Mouse (Mus musculus) heart, postnatal 14 days (tissue): ENCODE measurements at regions not wholly inside any gene's neighbourhood (a gene's known extent, or its start where the extent isn't known, plus 50 kb on each side); places are given as distances from the start of the nearest gene placed in this dataset.

Experiments
- DNase-seq, 2 experiments: peaks; one replicate each; pipeline ENCODE4 v3.0.0; 2021 to 2022
- intact Hi-C: fragments of 180-260 bp; cut with DNase I; formaldehyde crosslinking; loops from one replicate; pipeline ENCODE4 v1.15.1; 2025

- DNase-seq, result no peak
These were observed 55.4 kb downstream of the Uncx start for GRCm38 (mm10) chr5:139598715-139599114.

GRCm38 (mm10) chr5:139599191-139599937 lies 56.1 kb downstream of the Uncx start:
- intact Hi-C loops, result no loop called here
- DNase-seq, result no peak

More at GRCm38 (mm10) chr5:139598715-139599114, 55.4 kb downstream of the Uncx start:
- intact Hi-C loops, result no loop called here

DNA sequence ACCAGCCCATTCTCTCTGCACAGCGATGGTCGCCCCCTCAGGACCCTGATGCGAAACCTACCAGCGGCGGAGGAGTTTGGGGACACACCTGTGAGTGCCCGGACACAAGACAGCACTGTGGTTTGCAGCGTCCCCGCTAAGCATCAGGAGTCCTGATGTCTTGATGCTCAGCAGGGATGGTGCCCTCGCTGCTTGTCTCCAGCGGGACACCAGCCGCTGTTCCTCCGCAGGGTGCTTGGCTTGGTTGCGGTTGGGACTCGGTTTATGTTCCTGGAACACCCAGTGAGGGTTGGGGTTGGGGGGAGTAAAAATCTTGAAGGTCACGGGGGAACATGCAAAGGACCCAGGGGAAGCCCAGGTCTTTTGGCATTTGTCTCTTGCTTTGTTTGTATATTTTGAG lies 56.9 kb downstream of the Uncx start:
- no peak for DNase-seq
- intact Hi-C loops, result no loop called here

- no peak for DNase-seq
- intact Hi-C loops, result no loop called here
These were observed 59.6 kb downstream of the Uncx start for GRCm38 (mm10) chr5:139602860-139603259.

- intact Hi-C loops, result no loop called here
- no peak for DNase-seq
These were observed 60.2 kb downstream of the Uncx start for GRCm38 (mm10) chr5:139603535-139603934.

- intact Hi-C loops, result no loop called here
- DNase-seq, result no peak
These were observed 61.0 kb downstream of the Uncx start for GRCm38 (mm10) chr5:139604327-139604726.

DNA sequence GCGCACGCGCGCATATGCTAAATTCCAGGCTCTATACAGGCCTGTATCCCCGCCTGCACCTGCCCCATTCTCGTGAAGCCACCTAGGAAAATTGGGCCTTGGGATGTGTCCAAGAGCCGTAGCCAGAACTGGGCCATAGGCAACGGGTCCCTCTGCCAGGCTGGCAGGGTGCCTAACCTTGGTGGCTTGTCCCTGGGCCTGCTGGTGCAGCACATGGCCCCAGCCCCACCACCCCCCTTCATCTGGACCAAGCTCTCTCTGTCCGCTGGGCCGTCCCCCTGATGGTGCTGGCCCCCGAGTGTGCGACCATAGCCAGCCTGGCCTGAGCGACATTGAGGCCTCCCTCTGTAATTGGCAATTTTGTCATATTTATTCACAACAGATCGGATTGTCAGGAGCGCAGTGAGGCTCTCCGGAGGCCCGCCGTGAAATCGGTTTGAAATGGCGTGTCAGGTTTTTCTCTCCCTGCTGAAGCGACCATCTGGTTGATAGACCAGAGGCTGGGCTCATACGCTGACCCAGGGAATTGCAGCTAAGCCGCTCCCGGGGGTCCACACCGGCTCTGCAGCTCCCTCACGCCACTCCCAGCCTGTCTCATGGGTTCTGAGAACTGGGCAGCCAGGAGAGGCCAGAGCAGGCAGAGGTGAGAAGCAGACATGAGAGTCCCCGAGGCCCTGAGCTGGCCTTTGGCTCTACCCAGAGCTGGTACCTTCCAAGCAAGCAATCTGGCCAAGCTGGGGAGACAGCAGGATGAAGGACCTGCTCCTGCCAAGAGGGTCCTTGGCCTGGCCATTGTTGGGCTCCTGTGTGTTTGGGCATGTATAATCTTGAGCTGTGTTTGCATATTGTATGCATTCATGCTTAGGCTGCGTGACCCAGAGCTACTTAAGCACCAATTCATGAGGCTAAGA lies 67.6 kb downstream of the Uncx start:
- DNase-seq, result no peak
- intact Hi-C loops, result no loop called here

GRCm38 (mm10) chr5:139612224-139612623 lies 68.9 kb downstream of the Uncx start:
- no peak for DNase-seq
- intact Hi-C loops, result no loop called here

- no peak for DNase-seq
- intact Hi-C loops, result no loop called here
These were observed 69.4 kb downstream of the Uncx start for GRCm38 (mm10) chr5:139612676-139613075.

- no peak for DNase-seq
- intact Hi-C loops, result no loop called here
These were observed 70.3 kb downstream of the Uncx start for GRCm38 (mm10) chr5:139613601-139614000.

DNA sequence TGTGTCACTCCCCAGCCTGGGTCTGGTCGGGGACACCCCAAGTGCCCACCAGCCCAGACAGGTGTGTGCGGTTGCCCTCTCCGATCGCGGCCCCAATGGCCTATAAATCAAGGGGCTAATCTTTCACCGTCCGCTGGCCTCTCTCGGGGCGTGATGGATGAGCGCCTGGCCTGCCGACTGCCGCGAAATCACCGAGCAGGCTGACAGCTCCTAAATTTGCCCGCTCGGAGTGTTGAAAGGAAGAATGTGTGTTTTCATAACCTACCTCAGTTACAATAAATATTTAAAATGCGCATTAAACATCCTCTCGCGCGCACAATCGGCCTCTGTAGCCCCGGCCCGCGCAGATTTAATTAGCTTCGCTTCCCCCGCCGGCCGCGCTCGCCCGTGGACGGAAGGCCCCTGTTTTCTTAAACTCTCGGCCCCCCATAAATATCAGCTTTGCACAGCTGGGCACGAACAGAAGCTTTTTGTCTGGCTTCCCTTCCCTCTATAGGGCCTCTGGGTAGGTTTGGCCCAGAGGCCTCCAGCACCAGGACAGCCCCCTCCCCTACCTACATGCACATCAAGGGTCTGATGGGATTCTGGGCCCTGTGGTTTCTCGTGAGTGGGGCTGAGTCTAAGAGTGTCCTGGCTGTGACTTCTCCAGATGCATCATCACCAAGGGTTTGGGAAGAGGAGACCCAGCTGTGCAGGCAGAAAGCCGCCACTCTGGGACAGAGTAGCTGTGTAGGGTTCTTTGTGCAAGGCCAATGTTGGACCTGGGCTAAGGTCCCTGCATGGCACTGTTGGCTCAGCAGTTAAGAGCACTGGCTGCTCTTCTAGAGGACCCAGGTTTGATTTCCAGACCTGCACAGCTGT lies 76.2 kb downstream of the Uncx start:
- DNase-seq, result no peak
- intact Hi-C loops, result no loop called here

DNA sequence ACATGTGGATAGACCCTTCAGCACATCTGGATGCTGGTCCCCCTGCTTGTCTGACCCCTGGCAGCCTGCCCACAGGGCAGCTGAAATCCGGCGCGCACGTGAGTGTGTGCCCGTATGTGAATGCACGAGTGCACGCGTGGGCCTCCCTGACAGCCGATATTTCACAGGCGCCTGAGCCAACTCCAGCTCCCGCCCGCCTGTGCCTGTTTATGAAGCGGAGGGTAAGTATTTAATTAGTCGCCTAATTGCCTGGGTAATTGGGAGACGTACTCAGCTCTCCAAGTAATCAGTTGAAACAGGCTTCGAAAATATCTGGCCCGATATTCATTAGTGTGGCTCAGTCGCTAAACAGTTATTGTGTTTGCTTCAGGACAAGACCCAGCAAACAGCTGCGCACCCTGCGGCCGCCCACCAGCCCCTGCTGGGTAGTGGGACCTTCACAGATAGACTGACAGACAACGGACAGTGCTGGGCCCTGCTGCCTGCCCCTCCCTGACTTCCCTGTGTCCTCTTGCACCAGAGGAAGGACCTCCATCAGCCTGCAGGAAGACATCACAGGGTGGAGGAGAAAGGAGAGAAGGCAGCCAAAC lies 82.7 kb downstream of the Uncx start:
- DNase-seq, result no peak
- intact Hi-C loops, result no loop called here

GRCm38 (mm10) chr5:139627552-139627951 lies 84.3 kb downstream of the Uncx start:
- peak in 1 of 2 experiments; percentile 8 for DNase-seq
- intact Hi-C loops, result no loop called here

DNA sequence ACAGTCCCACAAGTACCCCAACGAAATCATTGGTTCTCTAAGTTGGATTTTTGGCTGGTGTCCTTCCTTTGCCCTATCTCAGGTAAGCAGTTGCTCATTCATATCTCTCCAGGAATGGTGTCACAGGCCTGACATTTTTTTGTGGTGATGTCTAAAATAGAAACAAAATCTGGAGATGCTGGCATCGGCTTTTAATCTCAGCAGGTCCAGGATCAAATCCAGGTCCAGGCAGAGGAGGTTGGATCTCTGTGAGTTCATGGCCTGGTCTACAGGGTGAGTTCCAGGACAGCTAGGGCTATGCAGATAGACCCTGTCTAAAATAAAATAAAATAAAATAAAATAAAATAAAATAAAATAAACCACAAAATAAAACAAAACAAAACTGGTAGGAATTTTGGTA lies 93.7 kb downstream of the Uncx start:
- DNase-seq, result no peak
- intact Hi-C loops, result no loop called here

DNA sequence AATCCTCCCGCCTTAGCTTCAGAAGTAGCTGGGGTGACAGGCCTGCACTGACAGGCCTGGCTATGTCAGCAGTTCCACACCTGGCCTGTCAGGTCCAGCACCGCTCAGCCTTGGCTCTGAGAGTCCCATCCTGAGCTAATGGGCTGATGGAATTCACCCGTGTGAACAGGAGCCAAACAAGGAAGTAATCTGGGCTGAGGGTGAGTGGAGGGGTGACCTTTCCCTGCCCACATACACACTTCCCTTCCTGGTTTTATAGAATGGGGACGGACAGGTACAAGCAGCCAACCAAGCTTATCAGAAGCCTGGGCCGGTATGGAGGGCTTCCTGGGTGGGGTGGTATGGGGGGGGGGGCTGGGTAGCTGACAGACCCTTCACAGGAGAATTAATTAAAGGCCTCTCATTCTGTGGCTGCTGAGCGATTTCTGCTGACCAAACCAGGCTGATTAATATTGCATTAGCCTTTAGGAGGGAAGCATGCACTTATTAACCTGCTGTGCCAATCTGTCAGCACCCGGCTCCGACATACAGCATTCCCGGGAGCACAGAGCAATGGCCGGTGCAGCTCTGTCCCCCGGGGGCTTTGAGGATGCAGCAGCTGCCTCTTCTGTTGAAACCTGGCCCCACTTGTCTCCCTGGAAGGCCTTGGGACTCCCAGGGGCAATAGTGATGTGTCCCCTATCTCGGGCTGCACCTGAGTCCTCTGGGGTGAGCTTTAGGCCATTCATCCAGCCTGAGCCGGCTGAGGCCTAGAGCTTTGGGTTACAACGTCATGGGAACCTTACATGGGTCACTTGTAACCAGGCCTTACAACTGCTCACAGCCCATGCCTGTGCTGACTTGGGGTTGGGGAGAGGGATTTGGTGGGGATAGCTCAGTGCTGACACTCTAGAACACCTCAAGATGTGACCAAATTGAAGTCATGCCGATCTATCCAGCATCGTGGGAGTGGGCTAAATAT lies 95.2 kb downstream of the Micall2 start:
- intact Hi-C loops, result no loop called here
- no peak for DNase-seq

DNA sequence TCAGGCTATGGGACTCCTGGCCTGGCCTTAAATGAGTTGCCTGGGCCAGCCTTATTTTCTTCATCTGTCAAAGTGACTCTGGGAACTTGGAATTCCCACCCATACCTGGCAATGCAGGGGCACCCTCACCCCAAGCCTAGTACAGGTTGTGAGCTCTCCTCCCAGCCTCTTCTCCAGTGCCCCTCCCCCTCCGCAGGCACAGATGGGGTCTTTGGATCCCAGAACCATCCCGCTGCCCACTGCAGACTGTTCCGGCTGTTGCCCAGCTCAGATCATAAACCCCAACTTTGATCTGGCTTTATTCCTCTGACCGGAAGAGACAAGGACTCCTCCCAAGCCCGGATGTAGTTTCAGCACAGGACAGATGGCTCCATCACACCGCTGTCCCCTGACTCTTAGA lies 91.3 kb downstream of the Micall2 start:
- intact Hi-C loops, result no loop called here
- no peak for DNase-seq

- no peak for DNase-seq
- intact Hi-C loops, result no loop called here
These were observed 85.1 kb downstream of the Micall2 start for GRCm38 (mm10) chr5:139651041-139651440.
